Mouse (Mus musculus): ENCODE data around the gene Nin.

The Nin gene

DNA sequence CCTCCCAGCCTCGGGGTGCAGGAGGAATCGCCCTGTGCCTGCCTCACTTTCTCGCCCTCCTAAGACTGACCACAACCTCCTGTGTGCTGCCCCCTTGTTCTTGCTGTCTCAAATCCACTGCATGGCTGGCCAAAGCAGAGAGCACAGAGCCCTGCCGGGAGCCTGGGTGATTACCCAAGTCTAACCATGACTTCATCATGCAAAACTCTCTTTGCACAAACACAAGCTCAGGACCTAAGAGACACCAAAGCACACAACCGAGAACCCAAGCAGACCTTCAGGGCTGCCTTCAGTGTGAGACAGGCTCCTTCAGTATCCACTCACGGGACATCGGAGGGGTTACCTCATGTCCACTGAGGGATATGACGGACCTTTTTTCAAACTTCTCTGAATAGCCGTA lies 31.0 kb downstream of the Nin start:
- DNase-seq: no peak

DNA sequence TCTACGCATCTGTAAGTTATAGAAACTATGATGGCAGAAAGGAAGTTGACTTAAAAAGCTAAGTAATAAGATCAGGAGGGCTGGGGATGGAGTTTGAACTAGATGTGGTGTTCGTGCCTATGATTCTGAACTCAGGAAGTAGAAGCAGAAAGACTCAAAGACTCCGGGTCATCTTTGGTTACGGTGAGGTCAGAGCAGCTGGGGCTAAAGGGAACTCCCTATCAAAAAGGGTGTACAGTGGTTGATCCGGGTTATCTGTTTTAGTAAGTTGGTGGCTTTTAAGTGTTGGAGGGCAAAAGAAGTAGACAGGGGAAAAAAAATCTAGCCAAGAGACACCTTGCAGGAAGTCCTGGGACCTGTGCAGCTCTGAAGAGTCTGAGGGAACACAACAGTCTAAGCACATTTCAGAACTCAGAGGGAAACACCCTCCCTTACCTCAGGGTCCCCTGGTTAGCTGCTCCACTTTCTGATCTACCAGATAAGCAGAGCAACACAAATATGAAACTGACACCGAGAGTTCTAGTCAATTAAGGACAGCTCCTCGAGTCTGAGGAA lies 35.0 kb downstream of the Nin start:
- DNase-seq: no peak

DNA sequence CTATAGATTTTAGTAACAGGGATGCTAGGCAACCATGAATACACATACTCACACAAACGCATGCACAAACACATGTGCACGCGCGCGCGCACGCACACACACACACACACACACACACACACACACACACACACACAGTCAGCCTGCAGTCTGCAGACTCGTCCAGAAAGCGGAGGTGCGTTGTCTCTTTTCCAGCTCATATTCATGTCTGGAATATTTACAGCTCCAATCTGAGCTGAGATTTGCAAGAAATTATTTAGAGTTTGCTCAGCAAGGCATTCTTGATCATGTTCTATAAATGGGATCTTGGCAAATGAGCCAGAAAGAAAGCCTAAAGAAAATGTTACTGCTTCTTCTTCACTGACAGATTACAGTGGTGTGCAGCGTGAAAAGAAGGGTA lies 37.0 kb downstream of the Nin start:
- DNase-seq: no peak

DNA sequence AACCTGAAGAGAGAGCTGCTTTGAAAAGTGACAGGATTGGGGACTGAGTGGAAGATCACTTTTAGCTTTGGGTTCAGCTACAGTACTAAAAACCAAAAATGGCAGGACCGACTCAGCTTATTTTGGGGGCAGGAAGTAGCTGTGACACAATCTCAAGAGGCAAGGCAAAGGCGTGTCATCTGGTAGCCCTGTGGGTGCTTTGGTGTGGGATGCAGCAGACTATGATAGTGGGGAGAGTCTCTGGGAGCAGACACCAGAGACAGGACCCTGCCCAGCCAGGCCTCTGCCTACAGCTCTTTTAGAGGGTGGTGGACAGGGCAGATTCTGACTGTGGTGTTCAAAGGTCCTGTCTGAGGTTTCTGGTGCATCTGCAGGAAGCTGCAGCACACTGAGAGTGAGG lies 38.5 kb downstream of the Nin start:
- DNase-seq: no peak

GRCm38 (mm10) chr12:70070888-70071287 lies 42.6 kb downstream of the Nin start:
- no peak for DNase-seq

DNA sequence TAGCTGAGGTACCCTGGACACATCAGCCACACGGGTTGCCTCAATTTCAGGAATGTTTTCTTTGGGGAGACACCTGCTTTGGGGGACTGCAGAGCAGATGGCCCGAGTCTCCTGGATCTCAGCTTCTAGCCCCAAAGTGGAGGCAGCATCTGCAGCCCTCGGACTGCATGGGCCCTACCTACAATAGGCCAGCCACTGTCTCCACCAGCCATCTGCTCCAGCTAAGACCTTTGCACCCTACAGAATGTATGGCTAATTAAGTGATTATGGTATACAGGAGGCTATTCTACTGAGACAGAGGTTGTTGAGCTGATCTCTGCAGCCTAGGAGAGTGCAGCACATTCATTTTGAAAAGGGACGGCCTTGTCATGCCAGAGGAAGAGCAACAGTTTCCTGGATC lies 43.2 kb downstream of the Nin start:
- DNase-seq: no peak

GRCm38 (mm10) chr12:70068647-70069257 lies 44.8 kb downstream of the Nin start:
- DNase-seq: no peak

GRCm38 (mm10) chr12:70067849-70068248 lies 45.7 kb downstream of the Nin start:
- peak; percentile 49 for DNase-seq

GRCm38 (mm10) chr12:70062114-70062513 lies 51.4 kb downstream of the Nin start:
- DNase-seq: peak; percentile 76

DNA sequence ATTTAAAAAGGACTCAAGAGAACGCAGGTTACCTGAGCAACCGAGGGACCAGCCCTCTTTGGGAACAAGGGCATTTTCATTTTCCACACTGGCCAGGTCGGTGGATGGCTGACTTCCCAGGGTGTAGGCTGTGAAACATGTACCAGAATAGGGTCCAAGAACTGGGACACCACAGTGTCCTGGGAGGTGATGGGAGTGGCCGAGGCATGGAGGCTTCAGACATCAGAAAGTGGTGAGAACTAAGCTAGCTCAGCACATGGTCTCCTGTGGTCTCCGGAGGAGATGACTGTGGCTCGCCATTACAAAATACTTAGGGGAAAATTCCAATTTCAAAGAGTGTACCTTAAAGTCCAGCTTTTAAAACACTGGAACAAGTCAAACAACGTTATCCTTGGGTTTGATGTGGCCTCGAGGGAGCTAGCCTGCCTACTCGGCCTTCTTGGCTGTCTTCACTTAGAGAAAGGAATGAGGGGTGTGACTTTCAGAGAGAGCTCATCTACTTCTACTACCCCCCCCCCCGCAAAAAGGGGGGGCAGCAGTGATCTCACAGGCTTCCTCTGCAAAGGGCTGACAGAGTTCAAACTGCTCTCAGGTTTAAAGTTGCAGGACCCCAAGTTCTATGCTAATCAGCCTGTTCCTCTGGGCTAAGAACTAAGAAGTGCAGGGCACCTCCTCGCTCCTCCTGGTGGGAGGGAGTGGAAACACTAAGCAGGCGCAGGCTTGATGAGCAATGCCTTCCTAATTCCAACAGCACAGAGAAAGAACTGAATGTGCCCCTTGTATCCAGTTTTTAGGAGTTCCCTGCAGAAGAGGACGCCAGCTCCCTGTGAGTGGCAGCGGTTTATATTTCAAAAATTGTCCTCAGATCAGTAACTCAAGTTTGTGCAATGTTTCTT lies 54.3 kb downstream of the Nin start:
- no peak for DNase-seq

GRCm38 (mm10) chr12:70050699-70051098 lies 62.8 kb downstream of the Nin start:
- DNase-seq: no peak

DNA sequence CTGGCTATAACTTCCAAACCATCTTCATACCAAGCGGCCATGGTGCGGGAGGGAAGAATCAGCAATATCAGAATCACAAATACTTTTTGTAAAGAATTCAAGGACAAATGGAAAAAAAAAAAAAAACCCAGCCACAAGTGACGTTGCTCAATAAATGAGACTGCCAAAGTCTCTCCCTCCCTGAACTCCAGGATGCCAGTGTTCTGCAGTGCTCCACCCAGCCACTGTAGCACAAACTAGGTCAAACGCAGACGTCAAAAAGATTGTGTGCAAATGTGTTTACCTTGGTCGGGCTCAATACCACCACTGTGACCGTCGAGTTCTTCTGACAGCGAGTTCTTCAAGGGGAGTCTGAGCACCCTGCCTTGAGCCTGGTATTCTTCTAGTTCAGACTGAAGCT lies 64.8 kb downstream of the Nin start:
- DNase-seq: no peak

DNA sequence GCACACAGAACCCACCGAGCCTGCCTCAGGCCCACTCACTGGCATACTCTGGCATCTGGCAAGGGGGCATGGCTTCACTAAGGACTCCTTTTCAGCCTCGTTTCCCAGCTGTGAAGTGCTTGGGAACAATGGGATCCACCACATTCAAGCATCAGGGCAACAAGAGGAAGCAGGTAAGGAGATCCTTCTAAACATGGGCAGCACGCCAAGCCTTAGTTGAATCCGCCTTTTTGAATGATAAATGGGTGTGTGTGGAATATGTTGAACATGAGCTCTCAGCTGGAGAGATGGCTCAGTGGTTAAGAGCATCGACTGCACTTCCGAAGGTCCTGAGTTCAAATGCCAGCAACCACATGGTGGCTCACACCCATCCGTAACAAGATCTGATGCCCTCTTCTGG lies 66.2 kb downstream of the Nin start:
- DNase-seq: no peak

DNA sequence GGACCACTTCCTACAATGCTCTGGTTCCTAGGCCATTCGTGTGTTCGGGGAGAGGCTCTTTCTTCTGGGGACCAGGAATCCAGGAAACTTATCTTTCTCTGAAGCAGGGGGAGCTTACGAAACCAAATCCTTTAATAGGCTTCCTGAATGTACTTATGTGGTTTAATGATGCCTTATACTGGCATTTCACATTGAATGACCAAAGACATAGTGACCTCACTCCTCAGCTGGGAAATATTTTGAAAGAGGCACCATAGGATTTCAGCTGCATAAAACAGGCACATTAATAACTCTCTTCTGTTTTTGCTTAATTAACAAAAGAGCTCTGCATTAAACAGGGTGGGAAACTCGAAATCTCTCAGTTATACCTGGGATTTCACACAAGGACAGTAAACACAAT lies 69.2 kb downstream of the Nin start:
- DNase-seq: no peak

DNA sequence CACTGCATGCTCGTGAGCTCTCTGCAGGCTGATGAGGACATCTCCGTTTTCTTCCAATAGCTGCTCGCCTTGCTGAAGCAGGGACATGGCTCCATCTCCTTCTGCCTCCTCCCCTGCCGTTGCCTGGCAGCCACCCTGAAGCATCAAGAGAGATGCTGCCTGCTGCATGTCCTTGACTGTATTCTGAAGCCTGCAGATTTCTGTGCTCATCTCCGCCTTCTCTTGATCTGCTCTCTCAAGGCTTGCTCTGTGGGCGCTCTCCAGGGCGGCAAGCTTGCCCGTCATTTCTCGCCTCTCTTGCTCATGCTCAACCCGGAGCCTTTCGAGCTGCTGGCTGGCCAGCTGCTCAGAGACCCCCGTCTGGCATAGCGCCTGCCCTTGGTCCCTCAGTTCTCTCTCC lies 70.1 kb downstream of the Nin start:
- DNase-seq: peak; percentile 34

- no peak for DNase-seq
These were observed 72.5 kb downstream of the Nin start for GRCm38 (mm10) chr12:70040981-70041380.

GRCm38 (mm10) chr12:70036722-70037305 lies 76.7 kb downstream of the Nin start:
- DNase-seq: no peak

- no peak for DNase-seq
These were observed 87.3 kb downstream of the Nin start for GRCm38 (mm10) chr12:70026233-70026632.

DNA sequence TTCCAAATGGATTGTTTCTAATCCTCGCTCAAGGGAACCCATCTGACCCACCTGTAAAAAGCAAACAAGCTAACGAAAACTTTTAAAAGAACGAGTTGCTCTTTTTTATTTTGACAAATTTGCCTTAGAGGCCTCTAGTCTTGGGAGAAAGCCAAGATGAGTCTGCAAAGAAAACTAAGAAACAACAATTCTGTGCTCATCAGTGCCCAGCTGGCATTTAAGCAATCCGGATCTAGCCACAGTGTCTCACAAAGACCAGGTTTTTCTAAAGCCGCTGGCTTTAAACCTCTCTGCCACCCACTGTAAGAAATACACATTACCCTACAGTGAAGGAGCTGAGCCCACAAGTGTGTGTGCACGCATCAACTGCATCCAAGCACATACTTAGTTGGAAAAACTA lies 88.1 kb downstream of the Nin start:
- no peak for DNase-seq

DNA sequence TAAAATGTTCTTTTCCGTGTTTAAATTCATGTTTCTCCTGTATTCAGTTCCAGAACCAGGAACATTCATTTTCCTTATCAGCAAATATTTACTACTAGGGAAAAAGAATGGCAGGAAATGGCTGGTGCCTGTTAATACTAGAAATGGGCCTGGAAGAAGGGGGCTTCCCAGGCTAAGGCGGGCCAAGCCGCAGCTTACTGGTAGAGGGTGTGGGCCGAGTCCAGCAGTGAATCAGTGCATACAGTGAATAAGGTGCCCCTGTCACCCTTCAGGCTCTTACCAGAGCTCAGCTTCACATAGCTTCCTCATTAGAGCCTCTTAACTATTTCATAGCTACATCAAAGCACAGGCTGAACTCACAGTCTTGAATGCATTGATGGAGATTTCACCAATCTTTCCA lies 89.9 kb downstream of the Nin start:
- no peak for DNase-seq

DNA sequence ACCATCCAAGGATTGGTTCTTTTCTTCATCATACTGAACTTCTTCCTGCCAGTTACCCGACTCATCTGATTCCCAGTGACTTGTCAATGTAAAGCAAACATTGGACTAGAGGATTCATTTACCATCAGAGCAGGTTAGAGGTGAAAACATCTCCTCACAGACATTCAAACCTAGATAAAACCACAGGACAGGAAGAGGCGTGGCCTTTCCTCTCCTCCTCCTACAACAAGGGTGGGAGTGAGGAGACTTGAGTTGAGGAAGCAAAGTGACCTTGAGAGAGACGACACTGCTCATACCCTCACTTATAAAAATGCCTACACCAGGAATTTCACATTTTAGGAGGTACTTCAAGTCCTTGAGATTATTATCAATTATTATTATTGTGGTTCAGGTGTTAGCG lies 95.4 kb downstream of the Nin start:
- DNase-seq: no peak

- DNase-seq: no peak
These were observed 97.6 kb downstream of the Nin start for GRCm38 (mm10) chr12:70015936-70016335.

DNA sequence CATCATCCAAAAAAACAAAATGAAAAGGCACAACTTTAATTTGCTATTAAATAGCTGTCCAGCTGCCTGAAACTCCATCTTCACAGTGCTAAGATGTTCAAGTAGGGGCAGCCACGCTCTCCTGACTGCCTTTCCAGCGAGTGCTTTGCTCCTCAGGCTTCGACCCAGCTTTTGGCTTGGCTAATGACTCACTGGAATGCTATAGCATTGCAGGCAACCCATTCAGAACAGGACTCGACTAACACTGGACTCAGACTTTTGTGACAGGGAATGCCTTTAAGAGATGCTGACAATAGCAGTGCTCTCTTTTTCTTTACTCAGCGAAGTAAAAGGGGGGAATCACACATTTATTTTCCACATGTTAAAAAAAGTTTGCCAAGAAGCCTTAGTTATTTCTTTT lies 101.8 kb downstream of the Nin start:
- no peak for DNase-seq

DNA sequence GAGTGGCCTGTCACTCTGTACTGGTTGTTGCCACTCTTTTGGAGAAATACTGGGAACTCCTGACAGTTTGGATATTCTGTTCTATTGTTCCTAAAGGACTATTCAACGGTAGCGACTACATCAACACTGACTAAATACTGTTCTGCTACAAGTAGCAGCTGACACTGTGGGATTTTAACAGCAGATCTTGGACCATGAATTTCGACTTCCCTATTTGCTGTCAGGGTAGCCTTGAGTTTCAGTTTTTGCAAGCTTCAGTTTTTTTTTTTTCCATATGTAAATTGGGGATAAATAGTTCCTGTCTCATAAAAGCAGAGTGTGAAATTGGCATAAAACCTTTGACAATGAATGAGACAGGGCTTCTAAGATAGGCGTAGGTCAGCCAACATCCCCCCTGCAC lies 103.2 kb downstream of the Nin start:
- DNase-seq: no peak

Measured in right cerebral cortex, postnatal 4 days (tissue).